Mouse (Mus musculus): ENCODE results near the gene Ssbp1. TPM values are rescaled to one million over a fixed set of nuclear protein-coding genes. Genes with fewer than 3 reads are reported as not detected.

The Ssbp1 gene
- polyA plus RNA-seq (2012; rRNA removed), result 6.4 and 8.3 TPM in 2 replicates

GRCm38 (mm10) chr6:40470916-40471719 is at the start of gene Ssbp1:
Gene Ssbp1, plus strand, starts transcription at chr6:40471352.
- under 1% methylated on average over 54 of the region's 54 CpGs for WGBS

GRCm38 (mm10) chr6:40423013-40423412 is 48.1 kb upstream of the Ssbp1 start:
- 89% methylated on average over 1 of the region's 1 CpGs for WGBS

More at GRCm38 (mm10) chr6:40470916-40471719, at the start of gene Ssbp1:
- DNase-seq (ENCODE audit: low read depth, low spot score), result peak; percentile 77

GRCm38 (mm10) chr6:40423774-40424173 is 47.4 kb upstream of the Ssbp1 start:
- 59% methylated on average over 1 of the region's 1 CpGs for WGBS
- DNase-seq (ENCODE audit: low read depth, low spot score), result no peak

More at GRCm38 (mm10) chr6:40423013-40423412, 48.1 kb upstream of the Ssbp1 start:
- DNase-seq (ENCODE audit: low read depth, low spot score), result no peak

GRCm38 (mm10) chr6:40427441-40427840 is 43.7 kb upstream of the Ssbp1 start:
- no peak for DNase-seq (ENCODE audit: low read depth, low spot score)
- WGBS, result 84% methylated on average over 7 of the region's 7 CpGs

GRCm38 (mm10) chr6:40428696-40429095 is 42.5 kb upstream of the Ssbp1 start:
- 56% methylated on average over 3 of the region's 3 CpGs for WGBS
- no peak for DNase-seq (ENCODE audit: low read depth, low spot score)

- no peak for DNase-seq (ENCODE audit: low read depth, low spot score)
- 29% methylated on average over 4 of the region's 4 CpGs for WGBS
Measured at GRCm38 (mm10) chr6:40429521-40429931, 41.6 kb upstream of the Ssbp1 start.

- no peak for DNase-seq (ENCODE audit: low read depth, low spot score)
- 90% methylated on average over 3 of the region's 3 CpGs for WGBS
Measured at GRCm38 (mm10) chr6:40430251-40430650, 40.9 kb upstream of the Ssbp1 start.

GRCm38 (mm10) chr6:40430878-40431277 is 40.3 kb upstream of the Ssbp1 start:
- 58% methylated on average over 3 of the region's 3 CpGs for WGBS
- no peak for DNase-seq (ENCODE audit: low read depth, low spot score)

GRCm38 (mm10) chr6:40431356-40431755 is 39.8 kb upstream of the Ssbp1 start:
- WGBS, result 35% methylated on average over 4 of the region's 4 CpGs
- peak; percentile 75 for DNase-seq (ENCODE audit: low read depth, low spot score)

- DNase-seq (ENCODE audit: low read depth, low spot score), result no peak
Measured at GRCm38 (mm10) chr6:40431812-40432211, 39.3 kb upstream of the Ssbp1 start.

- WGBS, result 86% methylated on average over 17 of the region's 17 CpGs
- DNase-seq (ENCODE audit: low read depth, low spot score), result no peak
Measured at GRCm38 (mm10) chr6:40432346-40433275, 38.5 kb upstream of the Ssbp1 start.

GRCm38 (mm10) chr6:40434697-40435096 is 36.5 kb upstream of the Ssbp1 start:
- DNase-seq (ENCODE audit: low read depth, low spot score), result no peak
- WGBS, result 42% methylated on average over 7 of the region's 7 CpGs

GRCm38 (mm10) chr6:40435151-40436046 is 35.8 kb upstream of the Ssbp1 start:
- no peak for DNase-seq (ENCODE audit: low read depth, low spot score)
- WGBS, result 1% methylated on average over 71 of the region's 72 CpGs

- WGBS, result under 1% methylated on average over 38 of the region's 38 CpGs
- DNase-seq (ENCODE audit: low read depth, low spot score), result no peak
Measured at GRCm38 (mm10) chr6:40436047-40436483, 35.1 kb upstream of the Ssbp1 start, which contains the start of gene E330009J07Rik. Gene E330009J07Rik, minus strand, starts transcription at chr6:40436135.

GRCm38 (mm10) chr6:40438936-40439335 is 32.2 kb upstream of the Ssbp1 start, which contains the start of gene Wee2:
Gene Wee2, plus strand, starts transcription at chr6:40439088.
- 60% methylated on average over 5 of the region's 5 CpGs for whole genome bisulfite sequencing
- no peak for DNase-seq (ENCODE audit: low read depth, low spot score)

- WGBS, result 39% methylated on average over 12 of the region's 12 CpGs
- DNase-seq (ENCODE audit: low read depth, low spot score), result no peak
Measured at GRCm38 (mm10) chr6:40439731-40440130, 31.4 kb upstream of the Ssbp1 start.

- WGBS, result 46% methylated on average over 3 of the region's 3 CpGs
- no peak for DNase-seq (ENCODE audit: low read depth, low spot score)
Measured at GRCm38 (mm10) chr6:40441276-40441675, 29.9 kb upstream of the Ssbp1 start.

GRCm38 (mm10) chr6:40441755-40442154 is 29.4 kb upstream of the Ssbp1 start:
- no peak for DNase-seq (ENCODE audit: low read depth, low spot score)
- 16% methylated on average over 3 of the region's 3 CpGs for WGBS

- WGBS, result 33% methylated on average over 10 of the region's 10 CpGs
- DNase-seq (ENCODE audit: low read depth, low spot score), result no peak
Measured at GRCm38 (mm10) chr6:40443281-40443928, 27.7 kb upstream of the Ssbp1 start.
